Mouse (Mus musculus) liver, embryonic 18 days (tissue): ENCODE results near the gene Map7d3. TPM values are rescaled to one million over a fixed set of nuclear protein-coding genes. Genes with fewer than 3 reads are reported as not detected.

ENCODE experiments used
- polyA plus RNA-seq: library from polyadenylated mRNA; depleted of rRNA; stranded (reverse); fragments of >200 nt; gene quantifications from 2 replicates; pipeline ENCODE4 v1.2.3, GENCODE M21; 2012; rRNA removed

The Map7d3 gene
- polyA plus RNA-seq, result 0.09 and 0.10 TPM in 2 replicates

DNA sequence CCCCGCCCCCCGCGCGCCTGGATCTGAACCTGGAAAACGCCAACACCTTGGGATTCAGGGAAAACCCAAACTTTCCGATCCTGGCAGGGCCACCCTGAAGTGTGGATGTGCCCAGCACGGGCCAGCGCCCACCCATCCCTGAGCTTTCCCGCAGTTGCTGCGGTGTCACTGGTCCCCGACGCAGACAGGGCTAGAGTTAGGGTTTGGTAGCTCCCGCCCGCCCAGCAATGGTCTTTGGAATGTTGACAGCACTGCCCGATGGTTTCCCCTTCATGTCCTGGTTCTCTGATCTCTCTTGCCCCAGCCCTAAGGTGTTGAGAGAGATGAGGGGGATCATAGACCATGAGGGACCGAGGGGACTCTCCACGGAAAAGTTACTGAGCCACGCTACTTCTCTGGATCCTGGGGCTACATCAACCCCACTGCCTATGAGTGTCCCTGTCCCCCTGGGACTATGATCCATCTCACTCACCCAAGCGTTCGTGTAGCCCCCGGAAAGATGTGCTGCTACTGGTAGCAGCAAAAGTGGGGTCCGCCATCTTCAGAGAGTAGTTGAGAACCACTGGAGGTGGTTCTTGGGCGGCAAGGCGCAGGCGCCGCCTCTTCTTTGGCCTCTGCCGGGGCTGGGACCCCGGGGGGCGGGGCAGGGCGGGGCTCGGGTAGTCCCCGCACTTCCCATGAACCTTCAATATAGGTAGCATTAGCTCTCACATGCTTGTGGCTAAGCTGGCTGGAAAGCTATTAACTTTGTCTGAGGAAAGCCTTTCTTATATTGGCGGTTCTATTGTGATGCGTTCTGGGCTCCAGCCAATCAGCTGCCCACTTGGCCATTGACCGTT is at the start of gene Map7d3:
Map7d3 (minus strand) TSS at position 562 of the 839 bp plus-strand sequence.

DNA sequence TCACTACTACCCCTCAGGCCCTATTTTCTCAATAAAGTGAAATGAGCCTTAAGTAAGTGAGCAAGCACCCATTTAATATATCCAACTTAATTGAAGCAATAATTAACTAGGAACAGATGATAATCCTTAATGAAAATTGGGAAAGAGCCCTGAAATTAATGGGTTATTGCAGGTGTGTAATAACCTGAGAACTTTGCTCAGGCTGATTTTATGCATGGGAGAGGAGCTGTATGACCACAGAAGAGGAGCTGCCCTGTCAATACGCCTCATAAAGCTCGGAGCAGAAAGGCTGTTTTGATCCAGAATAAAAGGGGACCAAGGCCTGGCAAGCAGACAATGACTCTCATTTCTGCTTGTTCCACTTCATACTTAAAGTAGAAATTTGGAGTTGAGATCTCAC is 47.7 kb upstream of the Map7d3 start, which contains the start of gene Adgrg4:
Adgrg4 (plus strand) TSS at position 301 of the 400 bp plus-strand sequence.

Other genes with a start within 250 kb of the Map7d3 start
- gene Mmgt1, start 224.3 kb downstream of the Map7d3 start, polyA plus RNA-seq, result 4.3 and 4.4 TPM in 2 replicates
- gene Slc9a6, start 212.6 kb downstream of the Map7d3 start, polyA plus RNA-seq, result 3.2 and 3.6 TPM in 2 replicates
- gene Fhl1, start 90.5 kb downstream of the Map7d3 start, polyA plus RNA-seq, result 18.0 and 18.7 TPM in 2 replicates
- not detected in 2 replicates for gene Adgrg4, start 47.8 kb upstream of the Map7d3 start, polyA plus RNA-seq
- not detected in 2 replicates for gene Brs3, start 220.7 kb upstream of the Map7d3 start, polyA plus RNA-seq
- 8.5 and 9.2 TPM in 2 replicates for gene Htatsf1, start 231.3 kb upstream of the Map7d3 start, polyA plus RNA-seq